Mouse (Mus musculus) myocyte (in vitro differentiated cells): ENCODE data around the gene Usp9x. TPM values are rescaled to one million over a fixed set of nuclear protein-coding genes. Genes with fewer than 3 reads are reported as not detected.

Source experiments
- H3K27me3 ChIP-seq: one replicate; pipeline ENCODE4 v1.6.1; 2011; ENCODE audit not compliant: control insufficient read depth, insufficient read depth, insufficient read length
- H3K36me3 ChIP-seq: one replicate; pipeline ENCODE4 v1.6.1; 2011; ENCODE audit not compliant: control insufficient read depth, insufficient read depth
- H3K4me2 ChIP-seq: one replicate; pipeline ENCODE4 v1.6.1; 2011; ENCODE audit warnings: low read depth, control low read depth
- H3K4me3 ChIP-seq: one replicate; pipeline ENCODE4 v1.5.1; 2011; ENCODE audit warnings: mild to moderate bottlenecking, control low read depth, moderate library complexity
- H3K79me2 ChIP-seq: one replicate; pipeline ENCODE4 v1.6.1; 2011; ENCODE audit not compliant: control insufficient read depth, insufficient read depth
- H3ac ChIP-seq: one replicate; pipeline ENCODE4 v1.6.1; 2011; ENCODE audit not compliant: control insufficient read depth, insufficient read length
- CEBPB ChIP-seq: IDR thresholded peaks from 2 replicates; pipeline ENCODE4 v1.6.1; 2011; ENCODE audit warnings: mild to moderate bottlenecking, moderate library complexity; ENCODE audit not compliant: poor library complexity, insufficient read depth, severe bottlenecking
- E2F4 ChIP-seq: IDR thresholded peaks from one replicate; pipeline ENCODE4 v1.6.1; 2011; ENCODE audit warnings: mild to moderate bottlenecking, control low read depth, moderate library complexity; ENCODE audit not compliant: insufficient read depth
- MAX ChIP-seq: IDR thresholded peaks from one replicate; pipeline ENCODE4 v1.6.1; 2011; ENCODE audit warnings: low read depth, mild to moderate bottlenecking, control low read depth
- MYOD1 ChIP-seq, 3 experiments: IDR thresholded peaks; one replicate each; pipeline ENCODE4 v1.6.1; 2011; ENCODE audit warnings: control low read depth in 2 of 3, low read depth in 2 of 3, mild to moderate bottlenecking in 2 of 3, moderate library complexity in 1 of 3; ENCODE audit not compliant: insufficient read length in 2 of 3, control insufficient read depth in 1 of 3
- MYOG ChIP-seq, 3 experiments: IDR thresholded peaks; one replicate each; pipeline ENCODE4 v1.6.1; 2011; ENCODE audit warnings: control low read depth in 2 of 3, low read depth in 2 of 3, mild to moderate bottlenecking in 2 of 3; ENCODE audit not compliant: insufficient read length in 2 of 3, control insufficient read depth in 1 of 3, insufficient read depth in 1 of 3
- POLR2A ChIP-seq: IDR thresholded peaks from one replicate; pipeline ENCODE4 v1.6.1; 2011; ENCODE audit warnings: low read depth, mild to moderate bottlenecking, control low read depth, moderate library complexity; ENCODE audit not compliant: insufficient read length
- POLR2AphosphoS2 ChIP-seq: IDR thresholded peaks from one replicate; pipeline ENCODE4 v1.6.1; 2011; ENCODE audit warnings: low read depth, control low read depth; ENCODE audit not compliant: insufficient read length
- REST ChIP-seq: IDR thresholded peaks from one replicate; pipeline ENCODE4 v1.6.1; 2011; ENCODE audit warnings: mild to moderate bottlenecking, control low read depth, moderate library complexity; ENCODE audit not compliant: insufficient read depth, insufficient read length
- SRF ChIP-seq: IDR thresholded peaks from one replicate; pipeline ENCODE4 v1.6.1; 2011; ENCODE audit warnings: low read depth; ENCODE audit not compliant: control insufficient read depth, insufficient read length
- TCF12 ChIP-seq: IDR thresholded peaks from one replicate; pipeline ENCODE4 v1.6.1; 2011; ENCODE audit warnings: mild to moderate bottlenecking, control low read depth; ENCODE audit not compliant: poor library complexity, insufficient read depth, severe bottlenecking
- TCF3 ChIP-seq: IDR thresholded peaks from one replicate; pipeline ENCODE4 v1.6.1; 2011; ENCODE audit warnings: low read depth, control low read depth; ENCODE audit not compliant: insufficient read length
- USF1 ChIP-seq: IDR thresholded peaks from one replicate; pipeline ENCODE4 v1.6.1; 2011; ENCODE audit warnings: low read depth, mild to moderate bottlenecking, control low read depth, moderate library complexity
- polyA plus RNA-seq: library from polyadenylated mRNA; unstranded; fragments of >200 nt; fragmentation: generic; extraction: Trizol; gene quantifications from one replicate; pipeline ENCODE4 v1.2.1, GENCODE M21; 2012; ENCODE audit warnings: missing spikeins

Gene Usp9x
- 18.9 TPM for polyA plus RNA-seq

DNA sequence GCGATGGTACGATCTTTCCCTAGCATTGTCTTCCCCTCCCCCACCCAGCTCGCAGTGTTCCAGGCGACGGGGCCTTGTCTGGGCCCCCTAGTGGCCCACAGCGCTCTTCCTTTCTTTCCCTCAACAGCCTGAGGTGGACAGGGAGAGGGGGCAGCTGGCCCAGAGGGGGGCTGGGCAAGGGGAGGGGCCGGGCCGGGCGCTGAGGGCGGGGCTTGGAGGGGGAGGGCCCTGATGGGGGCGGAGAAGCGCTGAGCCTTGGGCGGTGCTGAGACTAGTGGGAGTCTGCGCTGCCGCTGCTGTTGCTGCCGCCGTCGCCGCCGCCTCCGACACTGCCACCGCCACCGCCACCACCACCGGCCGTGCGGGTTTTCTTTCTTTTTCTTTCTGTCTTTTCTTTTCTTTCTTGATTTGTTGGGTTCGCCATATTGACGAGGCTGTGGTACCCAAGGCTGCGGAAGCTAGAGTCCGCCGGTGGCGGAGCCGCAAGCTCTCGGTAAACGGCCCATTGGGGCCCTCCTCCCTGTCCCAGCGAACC is at the start of gene Usp9x:
Gene Usp9x, plus strand, starts transcription at position 258 of the 535 bp plus-strand sequence.
- H3K79me2 ChIP-seq = peaks cover 36% of the 10 kb centered on the region
- peak within 1 kb of the TSS; percentile 43 for H3K4me3 ChIP-seq
- H3ac ChIP-seq = peak within 1 kb of the TSS; percentile 38
- no peaks in the 10 kb centered on the region for H3K36me3 ChIP-seq
- peak within 1 kb of the TSS; percentile 76 for H3K4me2 ChIP-seq
- TF ChIP-seq MAX (no peak), MYOG (IDR thresholded peaks at IDR 0.05; ENCODE audit: control insufficient read depth in 1 of 3, insufficient read depth in 1 of 3, insufficient read length in 2 of 3, low read depth in 2 of 3) (peak in 1 of 3 experiments; percentile 42), CEBPB (no peak), USF1 (no peak), TCF12 (no peak), POLR2AphosphoS2 (peak; percentile 75), E2F4 (no peak), POLR2A (peak; percentile 74), TCF3 (no peak), REST (no peak), MYOD1 (IDR thresholded peaks at IDR 0.05; ENCODE audit: control insufficient read depth in 1 of 3, insufficient read length in 2 of 3, low read depth in 2 of 3) (peak in 1 of 3 experiments; percentile 2), SRF (no peak)
- no peaks in the 10 kb centered on the region for H3K27me3 ChIP-seq

DNA sequence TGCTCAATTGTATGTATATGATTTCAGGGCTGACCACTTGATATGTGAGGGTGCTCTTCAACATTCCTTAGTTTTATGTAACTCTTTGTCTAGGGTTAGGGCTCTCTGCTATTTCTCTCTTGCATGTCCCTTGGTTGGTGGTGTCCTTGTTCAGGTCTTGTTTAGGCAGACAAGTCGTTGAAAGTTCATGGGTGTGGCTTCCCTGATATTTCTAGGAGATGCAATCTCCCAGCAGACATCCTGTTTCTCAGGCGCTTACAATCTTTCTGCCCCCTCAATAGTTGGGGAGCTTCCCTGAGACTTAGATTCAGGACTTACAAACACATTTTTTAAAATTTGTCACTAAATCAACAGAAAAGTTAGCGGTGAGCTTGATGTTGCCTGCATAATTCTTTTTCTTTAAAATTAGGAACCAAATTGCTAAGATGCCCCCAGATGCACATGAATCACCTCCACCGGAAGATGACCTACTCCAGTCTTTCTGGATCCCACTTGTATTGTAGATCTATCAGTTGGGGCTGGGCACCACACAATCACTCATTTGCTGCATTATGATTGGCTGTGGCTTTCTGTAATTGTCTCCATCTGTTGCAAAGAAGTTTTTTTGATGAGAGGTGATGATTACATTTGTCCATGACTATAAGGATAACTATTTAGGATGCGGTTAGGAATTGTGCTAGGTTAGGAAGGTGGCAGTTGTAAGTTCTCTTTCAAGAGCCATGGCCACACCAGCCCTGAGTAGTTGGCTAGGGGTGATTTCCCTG is 48.6 kb upstream of the Usp9x start:
- H3K27me3 ChIP-seq = no peaks in the 10 kb centered on the region
- no peak overlapping the region for H3ac ChIP-seq
- no peaks in the 10 kb centered on the region for H3K36me3 ChIP-seq
- H3K79me2 ChIP-seq = no peaks in the 10 kb centered on the region
- H3K4me2 ChIP-seq = peak overlapping the region; percentile 55
- TF ChIP-seq MAX (no peak), TCF3 (no peak), CEBPB (no peak), POLR2AphosphoS2 (no peak), SRF (no peak), USF1 (no peak), TCF12 (no peak), REST (no peak), MYOG (IDR thresholded peaks at IDR 0.05; ENCODE audit: control insufficient read depth in 1 of 3, insufficient read depth in 1 of 3, insufficient read length in 2 of 3, low read depth in 2 of 3) (no peak), E2F4 (no peak), MYOD1 (IDR thresholded peaks at IDR 0.05; ENCODE audit: control insufficient read depth in 1 of 3, insufficient read length in 2 of 3, low read depth in 2 of 3) (no peak), POLR2A (no peak)
- H3K4me3 ChIP-seq = no peak overlapping the region

DNA sequence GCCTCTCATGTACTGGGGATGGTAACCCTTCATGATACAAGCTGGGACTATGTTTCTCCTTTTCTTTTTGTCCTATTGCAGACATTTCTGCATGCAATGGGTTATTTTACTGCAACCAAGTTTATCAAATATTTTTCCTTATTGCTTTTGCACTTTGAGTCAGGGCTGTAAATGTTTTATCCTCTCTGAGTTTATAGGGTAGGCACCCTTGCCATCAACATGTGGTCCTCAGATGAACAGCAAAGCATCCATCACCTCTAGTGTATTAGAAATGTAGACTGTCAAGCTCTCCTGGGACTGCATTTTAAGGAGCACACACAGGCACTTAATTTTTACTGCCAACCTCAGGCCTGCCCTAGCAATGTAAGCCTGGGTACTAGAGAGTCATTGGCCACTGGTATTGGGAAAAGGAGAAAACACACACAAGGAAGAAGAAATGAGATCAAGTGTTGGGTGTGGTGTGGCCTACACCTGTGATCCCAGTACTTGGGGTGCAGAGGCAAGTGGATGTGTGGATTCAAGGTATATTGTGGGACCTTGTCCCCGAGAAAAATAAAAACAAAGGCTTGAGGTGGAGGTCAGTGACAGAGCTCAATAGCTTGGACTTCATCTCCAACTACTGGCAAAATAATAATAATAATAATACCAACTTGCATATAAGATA is 46.6 kb upstream of the Usp9x start:
- H3K4me3 ChIP-seq = no peak overlapping the region
- no peak overlapping the region for H3ac ChIP-seq
- H3K79me2 ChIP-seq = no peaks in the 10 kb centered on the region
- no peaks in the 10 kb centered on the region for H3K27me3 ChIP-seq
- no peaks in the 10 kb centered on the region for H3K36me3 ChIP-seq
- H3K4me2 ChIP-seq = no peak overlapping the region
- TF ChIP-seq TCF3 = no peak
- TF ChIP-seq E2F4 = no peak
- TF ChIP-seq CEBPB = no peak
- TF ChIP-seq USF1 = no peak
- no peak for TF ChIP-seq REST
- TF ChIP-seq MYOG (IDR thresholded peaks at IDR 0.05; ENCODE audit: control insufficient read depth in 1 of 3, insufficient read depth in 1 of 3, insufficient read length in 2 of 3, low read depth in 2 of 3) = no peak

DNA sequence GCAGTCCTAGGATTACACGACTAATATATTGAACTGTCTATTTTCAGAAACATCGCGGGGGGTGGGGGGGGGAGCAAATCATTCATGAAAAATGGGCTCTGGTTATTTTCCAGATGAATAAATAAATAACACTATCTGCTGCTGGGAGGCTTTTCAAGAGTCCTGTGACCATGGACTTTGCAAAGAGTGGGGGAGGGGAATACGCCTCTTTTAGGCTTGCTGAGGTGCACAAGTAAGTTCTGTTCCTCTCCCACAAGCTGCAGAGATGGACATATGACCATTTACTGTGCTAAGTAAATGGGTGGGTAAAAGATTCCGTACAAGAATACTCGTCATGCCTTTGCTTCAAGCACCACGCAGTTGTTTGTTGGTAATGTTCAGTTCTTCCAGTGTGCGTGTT is 46.0 kb upstream of the Usp9x start:
- Histone ChIP-seq H3K79me2 (no peaks in the 10 kb centered on the region), H3K4me3 (no peak overlapping the region), H3K4me2 (no peak overlapping the region), H3ac (no peak overlapping the region), H3K36me3 (no peaks in the 10 kb centered on the region), H3K27me3 (no peaks in the 10 kb centered on the region)
- no peak for TF ChIP-seq CEBPB
- TF ChIP-seq MAX = no peak
- no peak for TF ChIP-seq MYOD1 (IDR thresholded peaks at IDR 0.05; ENCODE audit: control insufficient read depth in 1 of 3, insufficient read length in 2 of 3, low read depth in 2 of 3)
- no peak for TF ChIP-seq REST
- no peak for TF ChIP-seq SRF
- no peak for TF ChIP-seq POLR2A
- TF ChIP-seq POLR2AphosphoS2 = no peak
- no peak for TF ChIP-seq TCF12

DNA sequence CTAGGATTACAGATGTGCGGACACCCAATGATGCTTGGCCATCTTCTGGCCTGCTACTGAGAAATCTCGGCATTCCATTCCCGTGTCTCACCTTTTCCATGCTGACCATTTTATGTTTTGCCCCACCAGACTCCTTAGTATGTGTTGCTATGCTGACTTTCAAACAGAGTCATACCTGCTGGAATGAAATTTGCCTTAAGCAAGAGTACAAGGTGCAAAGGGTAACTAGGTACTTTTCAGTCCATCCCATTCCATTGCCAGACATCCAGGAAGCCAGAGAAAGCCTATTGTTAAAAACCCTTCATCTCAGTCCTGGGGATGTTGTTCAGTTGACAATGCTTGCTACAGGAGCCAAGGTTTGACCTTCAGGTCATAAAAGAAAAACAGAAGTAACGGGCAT is 43.1 kb upstream of the Usp9x start:
- no peaks in the 10 kb centered on the region for H3K79me2 ChIP-seq
- no peak overlapping the region for H3K4me3 ChIP-seq
- no peak overlapping the region for H3ac ChIP-seq
- H3K4me2 ChIP-seq = no peak overlapping the region
- no peaks in the 10 kb centered on the region for H3K27me3 ChIP-seq
- H3K36me3 ChIP-seq = no peaks in the 10 kb centered on the region
- no peak for TF ChIP-seq REST
- no peak for TF ChIP-seq CEBPB
- TF ChIP-seq POLR2AphosphoS2 = no peak
- no peak for TF ChIP-seq E2F4
- TF ChIP-seq TCF12 = no peak
- TF ChIP-seq MAX = no peak
- TF ChIP-seq MYOG (IDR thresholded peaks at IDR 0.05; ENCODE audit: control insufficient read depth in 1 of 3, insufficient read depth in 1 of 3, insufficient read length in 2 of 3, low read depth in 2 of 3) = no peak
- TF ChIP-seq USF1 = no peak
- TF ChIP-seq SRF = no peak
- no peak for TF ChIP-seq MYOD1 (IDR thresholded peaks at IDR 0.05; ENCODE audit: control insufficient read depth in 1 of 3, insufficient read length in 2 of 3, low read depth in 2 of 3)
- TF ChIP-seq POLR2A = no peak
- TF ChIP-seq TCF3 = no peak
